Mouse (Mus musculus) G1E (cell line): Measurements from ENCODE around the gene 2700097O09Rik. TPM values are rescaled to one million over a fixed set of nuclear protein-coding genes. Genes with fewer than 3 reads are reported as not detected.

Source experiments
- ATAC-seq: 2 replicates; pipeline ENCODE4 v1.8.0; 2016; ENCODE audit warnings: mild to moderate bottlenecking; ENCODE audit not compliant: insufficient number of reproducible peaks, poor library complexity, low FRiP score, severe bottlenecking; ENCODE audit errors: extremely low read depth
- DNase-seq: peaks from one replicate; pipeline ENCODE4 v3.0.0; 2012; ENCODE audit warnings: low spot score
- H3K27me3 ChIP-seq: 2 replicates; pipeline ENCODE4 v1.6.1; 2012; ENCODE audit warnings: mild to moderate bottlenecking, low read length, inconsistent platforms; ENCODE audit not compliant: insufficient read depth
- H3K36me3 ChIP-seq: replicated peaks from 2 replicates; pipeline ENCODE3; 2012; ENCODE audit warnings: mild to moderate bottlenecking, inconsistent platforms
- H3K4me1 ChIP-seq: 2 replicates; pipeline ENCODE4 v1.6.1; 2012; ENCODE audit warnings: low read depth, low read length, inconsistent platforms, mixed read lengths; ENCODE audit not compliant: insufficient read depth
- H3K4me3 ChIP-seq: 2 replicates; pipeline ENCODE4 v1.5.1; 2012; ENCODE audit warnings: low read depth, mild to moderate bottlenecking, inconsistent platforms, low read length, moderate library complexity, mixed read lengths
- H3K9me3 ChIP-seq: replicated peaks from 2 replicates; pipeline ENCODE4 v1.6.1; 2012; ENCODE audit warnings: inconsistent platforms
- CTCF ChIP-seq: IDR thresholded peaks from 2 replicates; pipeline ENCODE4 v1.5.1; 2012; ENCODE audit warnings: low read depth, low read length, inconsistent platforms, mixed read lengths
- GATA1 ChIP-seq: IDR thresholded peaks from 2 replicates; pipeline ENCODE4 v1.6.1; 2012; ENCODE audit warnings: borderline replicate concordance, low read length, inconsistent platforms, mixed read lengths
- GATA2 ChIP-seq: IDR thresholded peaks from 2 replicates; pipeline ENCODE4 v1.6.1; 2012; ENCODE audit warnings: low read depth, low read length, inconsistent platforms, borderline replicate concordance
- POLR2AphosphoS5 ChIP-seq: IDR thresholded peaks from 2 replicates; pipeline ENCODE4 v1.6.1; 2012; ENCODE audit warnings: low read depth, low read length, inconsistent platforms; ENCODE audit not compliant: insufficient replicate concordance
- TAL1 ChIP-seq: conservative IDR thresholded peaks from 2 replicates; pipeline ENCODE4 v1.6.1; 2012; ENCODE audit warnings: low read depth, low read length, inconsistent platforms, mixed read lengths
- polyA plus RNA-seq: library from polyadenylated mRNA; stranded (reverse); fragments of >175 nt; gene quantifications from 2 replicates; pipeline ENCODE4 v1.2.3, GENCODE M21; 2012
- total RNA-seq, 2 experiments: library from RNA; stranded (forward) in 1 of 2; stranded (reverse) in 1 of 2; fragments of 200-1000 nt in 1 of 2; fragments of >200 nt in 1 of 2; fragmentation: Nextera tagmentation in 1 of 2; gene quantifications; 2 replicates each; pipeline ENCODE4 v1.2.3; 2014 to 2017

2700097O09Rik gene
- total and polyA plus RNA-seq, 3 experiments = 1.7 to 53.1 (median 42.8) TPM

DNA sequence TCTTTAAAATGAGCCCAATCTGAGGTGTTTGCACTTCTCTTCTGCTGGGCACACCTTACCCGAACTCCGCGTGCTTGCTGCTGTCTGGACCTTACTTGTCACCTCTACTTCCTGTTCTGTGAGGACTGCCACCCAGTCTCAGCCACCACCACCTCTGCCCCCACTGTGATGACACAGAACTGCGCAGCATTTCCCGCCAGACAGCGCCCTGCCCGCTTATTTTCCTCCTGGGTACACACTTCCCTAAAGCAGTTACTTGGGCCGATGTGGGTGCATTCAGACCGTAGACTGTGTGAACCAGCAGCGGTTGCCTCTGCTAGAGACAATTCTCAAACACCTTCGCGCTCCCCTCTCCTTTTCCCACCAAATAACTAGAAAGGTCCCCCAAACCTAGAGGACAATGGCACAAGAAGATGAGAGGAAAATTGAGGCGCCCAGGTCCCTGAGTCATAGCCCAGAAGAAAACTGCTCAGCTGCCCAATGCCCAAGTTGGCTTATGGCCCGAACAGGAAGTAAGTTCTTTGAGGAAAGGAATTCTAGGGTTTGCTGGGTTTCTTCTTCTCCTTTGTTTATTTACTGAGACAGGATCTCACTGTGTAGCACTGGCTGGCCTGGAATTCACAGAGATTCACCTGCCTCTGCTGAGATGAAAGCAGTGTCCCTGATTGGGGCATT lies 80.8 kb downstream of the 2700097O09Rik start:
- H3K27me3 ChIP-seq = no peaks in the 10 kb centered on the region; the same call in none of the 2 replicates
- H3K4me3 ChIP-seq = no peak overlapping the region
- H3K4me1 ChIP-seq = peaks cover 17% of the 10 kb centered on the region
- no peaks in the 10 kb centered on the region for H3K9me3 ChIP-seq
- no peak for ATAC-seq
- no peaks in the 10 kb centered on the region for H3K36me3 ChIP-seq
- TF ChIP-seq TAL1 = no peak
- TF ChIP-seq GATA2 = no peak
- no peak for TF ChIP-seq POLR2AphosphoS5
- TF ChIP-seq GATA1 = no peak
- TF ChIP-seq CTCF = no peak
- DNase-seq = no peak

DNA sequence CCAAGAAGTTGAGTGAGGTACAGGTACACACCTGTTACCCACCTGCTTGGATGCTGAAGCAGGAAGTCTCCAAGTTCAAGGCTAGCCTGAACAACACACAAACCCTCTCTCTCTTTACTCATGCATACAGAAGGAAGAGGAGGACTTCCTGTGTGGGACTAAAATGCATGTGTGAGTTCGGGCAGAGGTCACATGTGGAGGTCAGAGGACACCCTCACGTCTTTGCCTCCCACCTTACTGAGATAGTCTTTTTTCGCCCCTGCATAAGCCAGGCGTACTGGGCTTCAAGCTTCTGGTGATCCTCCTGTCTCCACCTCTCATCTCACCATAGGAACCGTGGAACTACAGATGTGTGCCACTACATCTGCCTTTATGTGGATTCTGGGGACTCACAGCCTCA lies 81.5 kb downstream of the 2700097O09Rik start:
- H3K4me1 ChIP-seq = peaks cover 22% of the 10 kb centered on the region
- ATAC-seq (no peak), DNase-seq (no peak)
- H3K36me3 ChIP-seq = no peaks in the 10 kb centered on the region
- no peaks in the 10 kb centered on the region; the same call in none of the 2 replicates for H3K27me3 ChIP-seq
- H3K9me3 ChIP-seq = no peaks in the 10 kb centered on the region
- TF ChIP-seq CTCF (no peak), GATA1 (no peak), TAL1 (no peak), GATA2 (no peak), POLR2AphosphoS5 (no peak)
- H3K4me3 ChIP-seq = no peak overlapping the region

DNA sequence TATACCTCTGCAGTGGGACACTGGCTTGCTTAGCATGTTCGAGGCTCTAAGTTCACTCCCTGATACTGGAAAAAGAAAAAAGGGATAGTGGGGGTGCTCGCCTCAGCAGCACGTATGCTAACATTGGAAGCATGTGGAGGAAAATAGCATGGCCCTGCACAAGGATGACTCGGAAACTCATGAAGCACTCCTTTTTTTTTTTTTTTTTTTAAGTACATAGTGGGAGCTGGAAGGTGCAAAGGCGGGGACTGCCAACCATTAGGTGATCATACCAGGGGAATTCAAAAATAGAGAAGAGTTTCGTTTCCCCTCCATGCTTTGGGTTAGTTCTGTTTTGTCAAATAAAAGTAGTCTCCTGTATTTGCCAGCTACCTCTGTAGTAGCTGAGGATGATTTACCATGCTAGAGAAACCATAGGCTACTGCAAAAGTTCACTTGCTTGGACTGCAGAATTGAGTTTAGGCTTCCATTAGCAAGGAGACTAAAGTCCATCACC lies 82.9 kb downstream of the 2700097O09Rik start:
- Histone ChIP-seq H3K36me3 (no peaks in the 10 kb centered on the region), H3K9me3 (no peaks in the 10 kb centered on the region), H3K4me1 (peaks cover 31% of the 10 kb centered on the region), H3K4me3 (no peak overlapping the region), H3K27me3 (no peaks in the 10 kb centered on the region; the same call in none of the 2 replicates)
- TF ChIP-seq GATA2 (no peak), GATA1 (no peak), CTCF (no peak), POLR2AphosphoS5 (no peak), TAL1 (no peak)
- no peak for DNase-seq
- no peak for ATAC-seq

DNA sequence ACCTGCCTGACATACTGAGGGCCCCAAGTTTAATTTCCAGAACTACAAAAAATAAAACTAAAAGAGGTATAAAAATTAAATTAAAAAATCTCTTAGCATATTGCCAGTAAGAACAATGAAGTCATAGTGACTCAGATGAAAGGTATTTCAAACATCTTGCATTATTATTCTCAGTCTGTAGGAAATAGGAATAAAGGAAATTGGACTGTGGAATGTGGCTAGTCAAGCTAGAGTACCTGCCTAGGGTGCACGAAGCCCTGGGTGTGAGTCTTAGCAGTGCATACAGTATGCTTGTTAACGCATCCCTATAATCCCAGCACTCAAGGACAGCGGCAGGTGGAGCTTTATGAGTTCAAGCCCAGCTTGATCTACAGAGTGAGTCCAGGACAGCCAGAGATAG lies 83.9 kb downstream of the 2700097O09Rik start:
- H3K4me1 ChIP-seq = peaks cover 31% of the 10 kb centered on the region
- DNase-seq (no peak), ATAC-seq (no peak)
- no peak overlapping the region for H3K4me3 ChIP-seq
- no peaks in the 10 kb centered on the region for H3K9me3 ChIP-seq
- no peaks in the 10 kb centered on the region; the same call in none of the 2 replicates for H3K27me3 ChIP-seq
- no peak for TF ChIP-seq GATA2
- TF ChIP-seq CTCF = no peak
- TF ChIP-seq GATA1 = no peak
- no peak for TF ChIP-seq POLR2AphosphoS5
- TF ChIP-seq TAL1 = no peak
- H3K36me3 ChIP-seq = no peaks in the 10 kb centered on the region

Other genes with a start within 250 kb of the 2700097O09Rik start
- gene Cfl2, start 217.2 kb downstream of the 2700097O09Rik start, total RNA-seq (2014; fragmentation: Nextera tagmentation) = 53.0 and 72.6 TPM in 2 replicates
- 45.0 and 46.9 TPM in 2 replicates for gene Cfl2, start 217.2 kb downstream of the 2700097O09Rik start, total RNA-seq (2017)
- gene Cfl2, start 217.2 kb downstream of the 2700097O09Rik start, polyA plus RNA-seq = 2.7 and 3.1 TPM in 2 replicates
- not detected in 2 replicates for gene Gm20403, start 93.6 kb downstream of the 2700097O09Rik start, total RNA-seq (2014; fragmentation: Nextera tagmentation)
- not detected in 2 replicates for gene Gm20403, start 93.6 kb downstream of the 2700097O09Rik start, total RNA-seq (2017)
- gene Gm20403, start 93.6 kb downstream of the 2700097O09Rik start, polyA plus RNA-seq = 0.46 and 0.79 TPM in 2 replicates
- gene Baz1a, start 65.8 kb downstream of the 2700097O09Rik start, total RNA-seq (2014; fragmentation: Nextera tagmentation) = 343 and 370 TPM in 2 replicates
- 138 and 174 TPM in 2 replicates for gene Baz1a, start 65.8 kb downstream of the 2700097O09Rik start, total RNA-seq (2017)
- gene Baz1a, start 65.8 kb downstream of the 2700097O09Rik start, polyA plus RNA-seq = 34.1 and 35.2 TPM in 2 replicates
- gene Srp54a, start 152 bp upstream of the 2700097O09Rik start, total RNA-seq (2014; fragmentation: Nextera tagmentation) = 287 and 299 TPM in 2 replicates
- 279 and 303 TPM in 2 replicates for gene Srp54a, start 152 bp upstream of the 2700097O09Rik start, total RNA-seq (2017)
- gene Srp54a, start 152 bp upstream of the 2700097O09Rik start, polyA plus RNA-seq = 67.6 and 70.2 TPM in 2 replicates
- 6.9 and 11.7 TPM in 2 replicates for gene Fam177a, start 44.4 kb upstream of the 2700097O09Rik start, total RNA-seq (2014; fragmentation: Nextera tagmentation)
- 22.7 and 26.1 TPM in 2 replicates for gene Fam177a, start 44.4 kb upstream of the 2700097O09Rik start, total RNA-seq (2017)
- 6.7 and 7.4 TPM in 2 replicates for gene Fam177a, start 44.4 kb upstream of the 2700097O09Rik start, polyA plus RNA-seq
- gene Srp54b, start 75.0 kb upstream of the 2700097O09Rik start, total RNA-seq (2014; fragmentation: Nextera tagmentation) = 128 and 152 TPM in 2 replicates
- 217 and 252 TPM in 2 replicates for gene Srp54b, start 75.0 kb upstream of the 2700097O09Rik start, total RNA-seq (2017)
- gene Srp54b, start 75.0 kb upstream of the 2700097O09Rik start, polyA plus RNA-seq = 133 and 152 TPM in 2 replicates
- gene 1700047I17Rik2, start 119.5 kb upstream of the 2700097O09Rik start, total RNA-seq (2014; fragmentation: Nextera tagmentation) = 19.1 and 22.5 TPM in 2 replicates
- not detected in 2 replicates for gene 1700047I17Rik2, start 119.5 kb upstream of the 2700097O09Rik start, total RNA-seq (2017)
- not detected in 2 replicates for gene 1700047I17Rik2, start 119.5 kb upstream of the 2700097O09Rik start, polyA plus RNA-seq
- 102 and 121 TPM in 2 replicates for gene Srp54c, start 150.1 kb upstream of the 2700097O09Rik start, total RNA-seq (2014; fragmentation: Nextera tagmentation)
- gene Srp54c, start 150.1 kb upstream of the 2700097O09Rik start, total RNA-seq (2017) = 138 and 154 TPM in 2 replicates
- gene Srp54c, start 150.1 kb upstream of the 2700097O09Rik start, polyA plus RNA-seq = 1.5 and 2.3 TPM in 2 replicates
- 50.0 and 52.7 TPM in 2 replicates for gene 1110008L16Rik, start 219.5 kb upstream of the 2700097O09Rik start, total RNA-seq (2014; fragmentation: Nextera tagmentation)
- gene 1110008L16Rik, start 219.5 kb upstream of the 2700097O09Rik start, total RNA-seq (2017) = 38.5 and 40.4 TPM in 2 replicates
- 3.0 and 4.0 TPM in 2 replicates for gene 1110008L16Rik, start 219.5 kb upstream of the 2700097O09Rik start, polyA plus RNA-seq
- 52.3 and 59.3 TPM in 2 replicates for gene Ppp2r3c, start 222.9 kb upstream of the 2700097O09Rik start, total RNA-seq (2014; fragmentation: Nextera tagmentation)
- gene Ppp2r3c, start 222.9 kb upstream of the 2700097O09Rik start, total RNA-seq (2017) = 35.7 and 39.2 TPM in 2 replicates
- gene Ppp2r3c, start 222.9 kb upstream of the 2700097O09Rik start, polyA plus RNA-seq = 1.2 and 1.6 TPM in 2 replicates